Mouse (Mus musculus): ENCODE data around the gene Alad. TPM values are rescaled to one million over a fixed set of nuclear protein-coding genes. Genes with fewer than 3 reads are reported as not detected.
A peak's percentile ranks its signal among the peaks of the same experiment; 100 is the strongest.
"Not testable (repeated sequence)": the region's sequence is repeated elsewhere in the genome, so short reads cannot be mapped to it uniquely, and the experiment has no call there.

Gene Alad
- total RNA-seq, 2 experiments from 2014 or later = 5.1 to 12.5 TPM

DNA sequence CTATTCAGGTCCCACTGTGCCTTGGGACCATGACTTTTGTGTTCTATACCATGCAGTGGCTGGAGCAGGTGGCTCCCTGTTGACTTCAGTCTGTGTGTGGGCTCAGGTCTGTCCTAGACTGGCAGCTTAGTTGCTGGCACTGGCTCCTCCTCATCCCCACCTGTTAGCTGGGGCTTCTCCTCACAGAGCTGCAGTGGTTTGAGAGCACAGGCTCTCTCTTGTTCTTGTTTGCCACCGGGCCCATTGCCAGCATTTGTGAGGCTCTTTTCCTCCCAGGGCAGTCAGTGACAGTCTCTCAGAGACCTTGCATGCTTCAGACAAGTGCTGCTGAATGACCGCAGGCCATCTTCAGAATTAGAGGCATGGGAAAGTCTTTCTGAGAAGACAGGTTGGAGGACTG lies 27.0 kb downstream of the Alad start:
- no peak for ATAC-seq (ENCODE audit: poor library complexity, severe bottlenecking)

DNA sequence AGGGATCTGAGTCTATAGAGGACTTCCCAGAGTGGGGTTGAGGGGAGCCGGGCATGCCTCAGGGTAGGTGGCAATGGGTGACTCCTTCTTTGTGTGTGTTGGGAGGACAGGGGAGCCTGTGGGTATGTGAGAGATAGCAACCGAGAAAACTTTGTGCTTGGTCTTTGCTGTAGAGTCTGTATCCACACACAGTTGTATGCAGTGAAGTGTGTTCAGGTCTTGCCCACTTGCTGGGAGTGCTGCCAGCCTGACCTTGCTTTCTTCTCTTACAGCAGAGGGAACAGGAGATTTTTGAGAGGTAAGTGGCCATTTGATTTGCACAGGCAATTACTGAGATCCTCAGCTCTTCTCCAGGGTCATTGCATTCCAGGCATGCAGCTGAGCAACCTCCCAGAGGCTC lies 31.8 kb downstream of the Alad start:
- no peak for ATAC-seq (ENCODE audit: poor library complexity, severe bottlenecking)

DNA sequence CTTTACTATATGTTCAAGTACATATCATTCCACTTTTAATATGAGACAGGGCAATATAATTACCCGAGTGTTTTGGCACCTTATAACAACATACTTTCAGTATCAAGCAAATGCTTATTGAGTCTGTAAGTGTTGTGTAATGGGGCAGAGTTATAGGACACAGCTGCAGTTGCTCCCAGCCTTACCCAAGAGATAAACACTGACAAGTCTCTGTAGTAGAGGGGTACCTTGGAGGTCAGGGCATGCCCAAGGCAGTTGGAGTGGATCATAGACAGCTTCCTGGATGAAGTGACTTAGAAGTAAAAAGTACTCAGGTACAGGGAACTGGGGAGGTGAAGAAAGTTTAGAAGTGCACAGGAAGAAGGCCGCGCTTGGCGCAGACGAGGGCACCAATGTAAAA lies 32.5 kb downstream of the Alad start:
- ATAC-seq (ENCODE audit: poor library complexity, severe bottlenecking) = no peak

DNA sequence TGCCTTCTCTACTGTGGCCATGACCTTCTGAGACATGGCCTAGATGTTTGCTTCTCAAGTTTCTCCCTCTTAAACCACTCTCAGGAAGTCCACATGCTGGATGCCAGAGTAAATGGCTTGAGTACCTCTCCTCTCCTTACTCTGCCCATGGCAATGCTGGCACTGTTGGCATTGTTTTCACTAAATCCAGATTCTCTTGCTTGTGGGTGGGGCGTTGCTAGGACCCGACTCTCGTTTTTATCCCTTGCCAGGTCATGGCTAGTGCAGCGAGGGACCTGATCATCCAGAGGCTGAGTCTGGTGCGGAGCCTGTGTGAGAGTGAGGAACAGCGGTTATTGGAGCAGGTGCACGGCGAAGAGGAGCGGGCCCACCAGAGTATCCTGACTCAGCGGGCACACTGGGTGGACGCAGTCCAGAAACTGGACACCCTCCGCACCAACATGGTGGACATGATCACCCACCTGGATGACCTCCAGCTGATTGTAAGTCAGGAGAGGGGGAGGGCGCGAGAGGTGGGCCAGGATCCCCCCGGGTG lies 33.5 kb downstream of the Alad start:
- ATAC-seq (ENCODE audit: poor library complexity, severe bottlenecking) = no peak

DNA sequence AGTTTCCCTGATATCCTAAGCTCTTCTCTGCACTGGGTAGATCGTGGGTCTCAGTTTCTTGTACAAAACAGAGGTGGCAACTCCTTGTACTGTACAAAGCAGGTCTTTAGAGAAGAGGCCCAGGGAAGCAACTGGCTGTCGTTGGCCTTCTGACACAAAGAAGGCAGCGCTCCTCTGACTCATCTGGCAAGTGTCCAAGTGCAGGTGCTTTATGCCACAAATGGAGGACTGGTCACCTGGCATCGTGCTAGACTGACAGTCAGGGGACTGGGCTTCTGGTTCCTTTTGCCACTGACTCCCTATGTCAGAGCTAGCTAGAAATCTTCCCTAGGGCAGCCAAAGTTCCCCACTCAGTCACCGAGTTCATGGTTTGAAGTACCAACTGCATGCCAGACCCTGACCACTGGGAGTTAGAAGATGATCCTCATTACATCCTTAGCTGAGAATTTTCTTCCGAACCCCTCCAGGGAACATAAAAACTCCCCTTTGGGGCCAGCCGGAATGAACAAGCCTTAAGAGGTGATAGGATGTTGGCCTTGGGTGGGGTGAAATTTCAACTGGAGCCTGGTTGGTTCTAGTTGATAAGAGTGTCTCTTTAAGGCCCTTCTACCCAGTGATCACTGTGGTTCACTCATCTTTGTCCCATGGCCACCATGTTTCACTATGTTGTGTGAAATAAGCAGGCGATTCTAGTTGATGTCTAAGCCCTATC lies 34.1 kb downstream of the Alad start:
- no peak for ATAC-seq (ENCODE audit: poor library complexity, severe bottlenecking)

DNA sequence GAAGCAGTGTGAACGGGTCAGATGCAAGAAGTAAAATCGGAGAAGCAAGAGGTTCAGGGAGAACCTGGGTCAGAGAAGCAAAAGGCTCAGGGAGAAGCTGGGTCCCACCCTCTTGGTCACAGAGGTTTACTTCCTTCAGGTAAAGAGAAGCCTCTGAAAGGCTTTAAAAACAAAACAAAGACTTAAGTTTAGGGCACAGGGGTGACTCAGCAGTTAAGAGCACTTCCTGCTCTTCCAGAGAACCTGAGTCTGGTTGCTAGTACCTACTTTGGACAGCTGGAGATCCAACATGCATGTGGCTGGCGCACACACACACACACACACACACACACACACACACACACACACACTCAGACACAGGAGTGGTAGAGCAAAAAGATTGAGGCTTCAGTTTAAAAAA lies 34.8 kb downstream of the Alad start:
- no peak for ATAC-seq (ENCODE audit: poor library complexity, severe bottlenecking)

DNA sequence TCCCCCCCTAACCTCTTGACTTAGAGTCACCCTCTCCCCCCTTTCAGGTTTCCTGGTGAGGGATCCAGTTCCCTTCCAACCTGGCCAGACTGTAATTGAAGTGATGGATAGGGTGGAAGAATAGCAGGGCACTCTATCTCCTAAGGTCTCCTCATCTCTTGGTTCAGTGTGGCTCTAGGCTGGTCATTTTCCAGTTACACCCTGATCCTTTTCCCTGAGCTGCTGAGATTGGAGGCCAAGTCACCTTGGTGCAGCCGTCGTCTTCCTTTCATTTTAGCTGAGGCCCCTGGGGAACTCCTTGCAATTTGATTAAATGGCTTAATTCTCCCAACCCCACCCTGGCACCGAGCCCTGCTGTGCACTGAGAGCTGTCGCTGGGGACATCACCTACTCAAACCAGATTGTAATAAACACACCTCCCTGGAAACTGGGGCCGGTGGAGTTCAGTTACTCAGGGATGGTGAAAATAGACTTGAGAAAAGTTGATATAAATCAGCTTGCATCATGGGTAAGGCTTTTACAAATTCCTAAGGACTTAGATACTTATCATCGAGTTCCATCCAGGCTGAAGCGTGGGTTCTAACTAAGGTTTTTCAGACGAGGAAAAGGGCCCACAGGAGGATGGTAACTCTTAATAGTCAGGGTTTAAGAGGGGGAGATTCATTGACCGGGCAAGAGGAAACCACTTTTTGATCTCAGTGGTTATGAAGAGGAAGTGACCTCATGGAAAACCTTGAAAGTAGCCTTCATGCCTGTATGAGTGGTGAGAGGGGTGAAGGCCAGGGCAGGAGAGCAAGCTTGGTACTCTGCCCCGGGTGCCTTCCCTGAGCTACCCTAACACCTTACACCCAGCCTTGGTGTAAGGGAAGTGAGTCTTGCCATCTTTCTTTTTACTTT lies 38.8 kb downstream of the Alad start:
- peak; percentile 77 for ATAC-seq (ENCODE audit: poor library complexity, severe bottlenecking)

DNA sequence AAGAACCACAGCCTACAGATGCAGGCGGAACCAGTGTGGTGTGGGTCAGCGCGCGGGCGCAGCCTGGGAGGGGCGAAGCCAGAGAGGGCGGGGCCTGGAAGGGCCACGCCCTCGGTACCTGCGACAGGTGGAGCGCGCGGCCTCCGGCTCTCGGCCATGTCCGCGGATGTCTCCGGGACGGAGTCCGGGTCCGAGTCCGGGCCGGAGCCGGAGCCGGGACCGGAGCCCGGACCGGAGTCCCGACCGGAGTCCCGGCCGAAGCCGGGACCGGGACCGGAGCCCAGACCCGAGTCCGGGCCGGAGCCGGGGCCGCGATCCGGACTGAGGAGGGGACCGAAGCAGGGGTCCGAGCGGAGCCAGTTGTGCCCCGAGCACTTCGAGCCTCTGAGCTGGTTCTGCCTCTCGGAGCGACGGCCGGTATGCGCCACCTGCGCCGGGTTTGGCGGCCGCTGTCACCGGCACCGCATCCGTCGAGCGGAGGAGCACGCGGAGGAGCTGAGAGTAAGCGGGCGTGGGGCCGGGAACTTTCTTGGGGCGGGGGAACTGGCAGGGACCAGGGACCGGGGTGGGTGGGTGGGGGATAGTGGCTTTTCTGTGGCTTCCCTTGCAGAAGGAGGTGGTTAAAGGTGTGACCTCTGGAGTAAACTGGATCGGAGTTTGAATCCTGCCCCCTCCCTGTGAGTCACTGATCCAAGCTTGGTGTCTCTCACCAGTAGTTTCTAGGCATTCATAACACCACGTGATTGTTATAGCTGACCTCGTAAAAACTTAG lies 39.6 kb downstream of the Alad start, which contains the start of gene Bspry:
Gene Bspry (plus strand): TSS at position 117 of the 772 bp plus-strand sequence.
- ATAC-seq (ENCODE audit: poor library complexity, severe bottlenecking) = peak; percentile 63

DNA sequence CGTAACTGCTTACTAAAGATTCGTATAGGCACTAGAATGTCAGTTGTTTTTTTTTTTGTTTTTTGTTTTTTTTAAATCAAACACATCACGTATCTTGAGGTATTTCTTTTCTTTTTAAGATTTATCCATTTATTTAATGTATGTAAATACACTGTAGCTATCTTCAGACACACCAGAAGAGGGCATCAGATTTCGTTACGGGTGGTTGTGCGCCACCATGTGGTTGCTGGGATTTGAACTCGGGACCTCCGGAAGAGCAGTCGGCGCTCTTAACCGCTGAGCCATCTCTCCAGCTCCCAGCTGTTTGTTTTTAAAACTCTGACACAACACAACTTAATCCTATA lies 40.2 kb downstream of the Alad start:
- ATAC-seq (ENCODE audit: poor library complexity, severe bottlenecking) = not testable (repeated sequence)

DNA sequence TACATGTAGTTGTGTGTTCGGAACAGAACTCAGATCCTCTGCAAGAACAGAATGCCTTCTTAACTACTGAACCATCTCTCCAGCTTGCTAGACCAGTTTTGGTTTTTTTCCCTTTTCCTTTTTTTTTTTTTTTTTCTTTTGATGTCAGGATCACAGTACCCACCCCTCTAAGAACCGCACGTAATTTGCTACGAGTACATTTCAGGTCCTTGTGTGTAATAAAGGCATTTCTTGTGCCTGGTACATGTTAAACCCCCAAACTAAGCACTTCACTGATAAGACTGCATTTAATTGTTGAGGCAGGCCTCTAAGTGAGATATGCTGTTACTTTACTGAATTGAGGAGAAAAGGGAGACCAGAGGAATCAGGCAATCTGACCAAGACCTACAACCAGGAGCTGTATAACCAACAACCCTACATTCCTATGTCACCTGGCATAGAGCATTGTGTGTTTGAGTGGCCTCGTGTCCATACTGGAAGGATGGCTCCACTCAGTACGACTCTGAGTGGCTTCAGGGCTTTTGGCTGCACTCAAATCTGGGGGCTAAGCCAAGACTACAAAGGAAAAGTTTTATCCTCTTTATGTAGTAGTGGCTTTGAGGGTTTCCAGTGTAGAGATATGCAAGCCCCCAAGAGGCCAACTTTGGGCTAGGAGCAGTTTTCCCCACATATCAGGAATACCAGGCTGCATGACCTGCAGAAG lies 42.0 kb downstream of the Alad start:
- no peak for ATAC-seq (ENCODE audit: poor library complexity, severe bottlenecking)

DNA sequence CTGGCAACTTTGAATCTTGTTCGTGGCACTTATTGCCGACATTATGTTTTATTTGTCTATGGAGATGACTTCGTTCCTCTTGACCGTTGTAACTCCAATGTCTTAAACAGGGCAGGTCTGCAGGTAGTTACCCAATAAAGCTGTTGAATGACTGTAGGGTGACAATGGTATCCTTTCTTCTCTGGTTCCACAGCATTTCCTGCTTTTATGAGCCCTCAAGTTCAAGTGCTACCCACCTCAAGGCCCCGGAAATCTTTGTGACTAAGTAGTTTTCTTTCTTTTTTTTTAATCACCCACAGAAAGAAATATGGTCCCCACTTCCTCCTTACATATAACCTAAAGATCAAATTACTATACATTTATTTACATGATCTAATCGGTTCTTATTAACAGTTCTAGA lies 43.9 kb downstream of the Alad start:
- no peak for ATAC-seq (ENCODE audit: poor library complexity, severe bottlenecking)

DNA sequence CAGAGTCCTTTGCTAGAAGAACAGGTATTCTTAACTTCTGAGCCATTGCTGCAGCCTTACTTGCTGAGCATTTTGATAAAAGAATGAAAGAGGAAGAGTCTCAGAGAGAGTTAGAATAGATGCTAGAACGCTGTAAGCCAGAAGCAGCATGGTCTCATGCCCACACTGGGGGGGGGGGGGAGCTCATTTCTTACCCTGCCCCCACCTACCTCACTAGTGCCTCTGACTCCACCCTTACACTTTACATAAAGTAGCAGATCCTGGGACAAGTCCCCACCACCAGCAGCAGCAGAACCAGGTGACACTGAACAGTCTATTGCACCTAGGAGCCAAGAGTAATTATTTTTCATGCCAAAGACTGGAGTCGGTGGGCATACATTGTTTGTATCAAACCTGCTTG lies 44.6 kb downstream of the Alad start:
- no peak for ATAC-seq (ENCODE audit: poor library complexity, severe bottlenecking)

DNA sequence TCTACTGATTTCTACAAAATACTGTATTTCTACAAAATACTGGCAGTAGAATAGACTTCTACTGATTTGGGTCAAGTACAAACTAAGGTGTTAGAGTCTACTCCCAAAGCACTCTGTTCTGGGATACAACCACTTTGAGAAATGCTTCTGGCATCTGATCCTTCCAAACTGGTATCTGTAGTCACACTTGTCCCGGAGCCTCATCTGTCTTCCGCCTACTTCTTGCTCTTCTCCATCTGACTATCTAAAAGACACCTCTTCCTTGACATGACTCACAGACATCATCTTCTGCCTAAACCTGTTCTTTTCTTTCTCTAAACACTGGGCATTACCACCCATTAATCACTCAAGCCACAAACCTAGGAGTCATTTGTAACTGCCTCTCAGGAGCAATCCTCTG lies 47.6 kb downstream of the Alad start:
- no peak for ATAC-seq (ENCODE audit: poor library complexity, severe bottlenecking)

DNA sequence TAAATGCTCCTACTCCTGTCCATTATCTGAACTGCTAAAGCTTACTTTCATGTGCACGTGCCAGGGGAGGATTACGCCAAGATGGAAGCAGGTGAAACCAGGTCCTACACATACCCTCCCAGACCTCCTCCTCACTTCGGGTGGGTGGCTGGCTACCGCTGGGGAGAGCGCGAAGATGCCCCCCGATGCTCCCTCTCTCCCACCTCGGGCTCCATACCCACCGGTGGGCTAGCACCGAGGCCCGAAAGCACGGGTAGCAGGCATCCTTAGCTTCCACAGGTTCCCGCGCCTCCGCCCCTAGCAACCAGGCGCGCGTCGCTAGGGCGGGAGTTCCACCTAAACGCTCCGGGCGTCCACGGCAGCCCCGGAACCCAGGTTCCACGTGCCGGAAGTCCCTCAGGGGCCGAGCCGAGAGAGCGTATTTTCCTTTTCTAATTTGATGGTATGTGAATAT lies 49.1 kb downstream of the Alad start, which contains the start of gene Wdr31:
Gene Wdr31 (minus strand): TSS at position 299 of the 454 bp plus-strand sequence.
- ATAC-seq (ENCODE audit: poor library complexity, severe bottlenecking) = peak; percentile 100

DNA sequence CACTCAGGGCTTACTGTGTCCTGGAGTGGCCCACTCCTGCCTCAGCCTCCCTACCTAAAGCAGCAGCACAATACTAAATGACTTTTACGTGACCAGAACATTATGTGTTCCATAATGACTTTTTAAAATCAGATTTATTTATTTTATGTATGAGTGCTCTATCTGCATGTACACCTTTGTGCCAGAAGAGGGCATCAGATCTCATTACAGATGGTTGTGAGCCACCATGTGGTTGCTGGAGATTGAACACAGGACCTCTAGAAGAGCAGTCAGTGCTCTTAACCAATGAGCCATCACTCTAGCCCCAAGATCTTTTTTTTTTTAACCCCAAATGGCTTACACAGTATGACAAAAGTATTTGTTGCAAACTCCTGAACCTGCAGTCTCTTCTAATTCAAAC lies 51.6 kb downstream of the Alad start:
- no peak for ATAC-seq (ENCODE audit: poor library complexity, severe bottlenecking)

DNA sequence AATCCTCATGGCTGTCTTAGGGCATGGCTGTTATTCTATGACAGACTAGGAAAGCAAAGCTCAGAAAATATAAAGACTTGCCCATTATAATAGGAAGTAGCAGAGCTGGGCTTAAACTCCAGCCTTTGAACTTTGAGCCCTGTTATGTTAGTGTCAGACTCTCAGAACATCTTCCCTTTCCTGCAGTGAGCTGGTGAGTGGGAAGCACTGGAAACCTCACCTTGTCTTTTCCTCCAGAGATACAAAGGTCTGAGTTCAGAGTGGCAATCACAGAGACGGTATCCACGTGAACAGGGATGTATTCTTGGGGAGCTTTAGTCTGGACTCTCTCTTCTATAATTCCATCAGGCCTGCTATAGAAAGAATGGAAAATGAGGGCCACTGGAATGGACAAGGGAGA lies 56.6 kb downstream of the Alad start:
- ATAC-seq (ENCODE audit: poor library complexity, severe bottlenecking) = no peak

DNA sequence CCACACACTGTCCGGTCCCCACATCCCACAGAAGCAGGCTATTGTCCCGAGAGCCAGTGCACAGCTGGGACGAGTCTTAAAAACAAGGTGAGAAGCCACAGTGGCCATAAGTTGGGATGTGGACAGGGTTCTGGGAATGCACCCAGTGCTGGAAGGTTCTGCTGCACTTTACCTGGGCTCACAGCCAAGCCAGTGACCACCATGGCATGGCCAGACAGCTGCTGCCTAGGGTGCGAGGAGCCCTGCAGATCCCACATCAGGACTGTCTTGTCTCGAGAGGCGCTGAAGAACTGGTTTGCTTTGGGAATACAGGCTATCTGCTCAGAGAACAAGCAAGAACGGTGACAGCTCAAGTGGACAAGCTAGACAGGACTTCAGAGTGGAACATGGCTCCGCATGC lies 59.4 kb downstream of the Alad start:
- no peak for ATAC-seq (ENCODE audit: poor library complexity, severe bottlenecking)

Data from megakaryocyte, adult 5-6 weeks (primary cell).